ENCODE assay signal across 25 mouse cellular contexts in genomic region chr6:60962668-60963067, GRCm38 (mm10). TPM values are rescaled to one million over a fixed set of nuclear protein-coding genes. Genes with fewer than 3 reads are reported as not detected.
DNase-seq lines count a peak whose midpoint lies in the region; ATAC-seq and TF ChIP-seq lines count a peak whose summit lies in the region.
"Had no signal": no experiment of that assay in that cellular context is flagged by ENCODE, and none has a peak within 500 bp of the region (broad histone marks: within the 10 kb centered on the region; RNA-seq: fewer than 3 reads in every experiment).

No protein-coding gene starts in this region.

- H3K9ac ChIP-seq in forebrain, embryonic 12.5 days: no peak overlapping the region
- H3K9ac ChIP-seq in forebrain, embryonic 15.5 days (replicated peaks): no peak overlapping the region
- no peak overlapping the region for H3K9ac ChIP-seq in midbrain, embryonic 11.5 days (ENCODE audit: low read length)
- no peak overlapping the region for H3K9ac ChIP-seq in midbrain, postnatal 0 days (replicated peaks; ENCODE audit: low read length, poor library complexity, severe bottlenecking)
- H3K9ac ChIP-seq in neural tube, embryonic 14.5 days (replicated peaks; ENCODE audit: low read depth, low read length): no peak overlapping the region
- H3K9ac ChIP-seq: embryonic facial prominence, embryonic 12.5 days; limb, embryonic 13.5 days; lung, embryonic 15.5 days had no signal

- no peaks in the 10 kb centered on the region for H3K36me3 ChIP-seq in forebrain, embryonic 12.5 days (replicated peaks)
- H3K36me3 ChIP-seq in forebrain, embryonic 15.5 days: no peaks in the 10 kb centered on the region
- no peaks in the 10 kb centered on the region for H3K36me3 ChIP-seq in midbrain, embryonic 11.5 days (ENCODE audit: control insufficient read depth, insufficient read depth, low read length)
- H3K36me3 ChIP-seq in midbrain, postnatal 0 days (ENCODE audit: insufficient read depth, low read length): no peaks in the 10 kb centered on the region
- no peaks in the 10 kb centered on the region for H3K36me3 ChIP-seq in neural tube, embryonic 14.5 days (ENCODE audit: control insufficient read depth, insufficient read depth, low read length)
- H3K36me3 ChIP-seq: embryonic facial prominence, embryonic 12.5 days; G1E; limb, embryonic 13.5 days; lung, embryonic 15.5 days had no signal

- H3K9me3 ChIP-seq in forebrain, embryonic 12.5 days: no peaks in the 10 kb centered on the region
- H3K9me3 ChIP-seq in forebrain, embryonic 15.5 days: no peaks in the 10 kb centered on the region
- no peaks in the 10 kb centered on the region for H3K9me3 ChIP-seq in midbrain, embryonic 11.5 days (ENCODE audit: control insufficient read depth, low read length)
- no peaks in the 10 kb centered on the region for H3K9me3 ChIP-seq in midbrain, postnatal 0 days (ENCODE audit: low read length)
- no peaks in the 10 kb centered on the region for H3K9me3 ChIP-seq in neural tube, embryonic 14.5 days (ENCODE audit: control insufficient read depth, low read length)
- H3K9me3 ChIP-seq: embryonic facial prominence, embryonic 12.5 days; G1E; limb, embryonic 13.5 days; lung, embryonic 15.5 days had no signal

- no peak overlapping the region for H3K4me2 ChIP-seq in forebrain, embryonic 12.5 days
- no peak overlapping the region for H3K4me2 ChIP-seq in forebrain, embryonic 15.5 days (replicated peaks)
- H3K4me2 ChIP-seq in midbrain, embryonic 11.5 days: no peak overlapping the region
- no peak overlapping the region for H3K4me2 ChIP-seq in midbrain, postnatal 0 days (ENCODE audit: low read depth, low read length, poor library complexity, severe bottlenecking)
- H3K4me2 ChIP-seq in neural tube, embryonic 14.5 days (ENCODE audit: low read depth, low read length): no peak overlapping the region
- H3K4me2 ChIP-seq: embryonic facial prominence, embryonic 12.5 days; limb, embryonic 13.5 days; liver, embryonic 11.5 days; lung, embryonic 15.5 days had no signal

- ATAC-seq in forebrain, embryonic 12.5 days (ENCODE audit: low FRiP score): peak; percentile 27; the same call in 1 of the 2 replicates
- ATAC-seq in forebrain, embryonic 15.5 days (replicated peaks): no peak; the same call in 1 of the 2 replicates
- ATAC-seq in midbrain, embryonic 11.5 days (ENCODE audit: low FRiP score): peak; percentile 30; the same call in 1 of the 2 replicates
- no peak for ATAC-seq in midbrain, postnatal 0 days (ENCODE audit: low FRiP score)
- ATAC-seq in neural tube, embryonic 14.5 days (ENCODE audit: low read depth): peak; percentile 28; the same call in 1 of the 2 replicates
- ATAC-seq: hindbrain, embryonic 16.5 days; Patski had no signal

- intact Hi-C loops in heart, postnatal 36 days (cut with DNase I): no loop called here

- no peak for TF ChIP-seq CTCF in midbrain, postnatal 0 days (IDR thresholded peaks at IDR 0.05)
- no peak for TF ChIP-seq CTCF in brain, embryonic 14.5 days (IDR thresholded peaks at IDR 0.05; ENCODE audit: borderline replicate concordance, extremely low read depth, insufficient read depth, insufficient read length)

- no peak for DNase-seq in midbrain, embryonic 11.5 days (ENCODE audit: low spot score, missing footprints)
- DNase-seq in midbrain, postnatal 0 days (ENCODE audit: low spot score): no peak
- DNase-seq in brain, embryonic 14.5 days (ENCODE audit: low read depth): peak; percentile 45
- no peak for DNase-seq in heart, postnatal 36 days
- no peak for DNase-seq in right cerebral cortex, postnatal 10 days (ENCODE audit: low spot score in 2 of 2)
- DNase-seq: adrenal gland, postnatal 14 days; cerebellum, adult 11-12 months; cerebellum, adult 9-11 months; embryo, embryonic 11 days; gastrocnemius, postnatal 10 days; kidney, adult 2 months; kidney, postnatal 4 days; spleen, adult 18-20 months; thymus, postnatal 14 days had no signal

- H3K4me3 ChIP-seq in forebrain, embryonic 12.5 days (replicated peaks): no peak overlapping the region
- H3K4me3 ChIP-seq in forebrain, embryonic 15.5 days: no peak overlapping the region
- H3K4me3 ChIP-seq in midbrain, embryonic 11.5 days (ENCODE audit: low read depth, low read length): no peak overlapping the region
- H3K4me3 ChIP-seq in midbrain, postnatal 0 days (ENCODE audit: low read depth, low read length): no peak overlapping the region
- no peak overlapping the region for H3K4me3 ChIP-seq in neural tube, embryonic 14.5 days (ENCODE audit: low read depth, low read length)
- H3K4me3 ChIP-seq: embryonic facial prominence, embryonic 12.5 days; limb, embryonic 13.5 days; lung, embryonic 15.5 days had no signal

- H3K27me3 ChIP-seq in forebrain, embryonic 12.5 days: no peaks in the 10 kb centered on the region
- no peaks in the 10 kb centered on the region for H3K27me3 ChIP-seq in forebrain, embryonic 15.5 days
- no peaks in the 10 kb centered on the region for H3K27me3 ChIP-seq in midbrain, embryonic 11.5 days (ENCODE audit: control insufficient read depth, insufficient read depth, low read length)
- H3K27me3 ChIP-seq in midbrain, postnatal 0 days (ENCODE audit: insufficient read depth, low read length): no peaks in the 10 kb centered on the region
- H3K27me3 ChIP-seq in neural tube, embryonic 14.5 days (ENCODE audit: control insufficient read depth, insufficient read depth, low read length): no peaks in the 10 kb centered on the region
- H3K27me3 ChIP-seq: embryonic facial prominence, embryonic 12.5 days; limb, embryonic 13.5 days; lung, embryonic 15.5 days had no signal

- 65% methylated on average over 2 of the region's 2 CpGs for WGBS in forebrain, embryonic 12.5 days
- 46% methylated on average over 2 of the region's 2 CpGs for WGBS in forebrain, embryonic 15.5 days
- WGBS in midbrain, embryonic 11.5 days: 75% methylated on average over 2 of the region's 2 CpGs
- 63% methylated on average over 2 of the region's 2 CpGs for WGBS in midbrain, postnatal 0 days
- WGBS in neural tube, embryonic 14.5 days: 57% methylated on average over 2 of the region's 2 CpGs

- H3K27ac ChIP-seq in forebrain, embryonic 12.5 days: no peak overlapping the region
- H3K27ac ChIP-seq in forebrain, embryonic 15.5 days (replicated peaks): no peak overlapping the region
- no peak overlapping the region for H3K27ac ChIP-seq in midbrain, embryonic 11.5 days (ENCODE audit: low read depth, low read length)
- no peak overlapping the region for H3K27ac ChIP-seq in midbrain, postnatal 0 days (ENCODE audit: low read depth, low read length)
- no peak overlapping the region for H3K27ac ChIP-seq in neural tube, embryonic 14.5 days (ENCODE audit: low read depth, low read length)
- H3K27ac ChIP-seq: embryonic facial prominence, embryonic 12.5 days; limb, embryonic 13.5 days; lung, embryonic 15.5 days had no signal

- no peak for TF ChIP-seq POLR2A in brain, embryonic 14.5 days (IDR thresholded peaks at IDR 0.05; ENCODE audit: borderline replicate concordance, extremely low read depth, insufficient read depth, insufficient read length, poor library complexity, severe bottlenecking)

- H3K4me1 ChIP-seq in forebrain, embryonic 12.5 days: peaks cover 3% of the 10 kb centered on the region; the same call in 1 of the 2 replicates
- H3K4me1 ChIP-seq in forebrain, embryonic 15.5 days: 0 out of 2 replicates have a peak, but pooled peaks cover 6% of the 10 kb centered on the region
- H3K4me1 ChIP-seq in midbrain, embryonic 11.5 days (ENCODE audit: control insufficient read depth, insufficient read depth, low read length): no peaks in the 10 kb centered on the region
- no peaks in the 10 kb centered on the region for H3K4me1 ChIP-seq in midbrain, postnatal 0 days (ENCODE audit: insufficient read depth, low read length)
- no peaks in the 10 kb centered on the region for H3K4me1 ChIP-seq in neural tube, embryonic 14.5 days (ENCODE audit: control insufficient read depth, insufficient read depth, low read length)
- H3K4me1 ChIP-seq: embryonic facial prominence, embryonic 12.5 days; limb, embryonic 13.5 days; lung, embryonic 15.5 days had no signal

RNA-seq across cellular contexts. Expression of gene Mmrn1, which starts 37.9 kb away (rescaled TPM):
- 4.7 and 5.4 TPM in 2 replicates for polyA plus RNA-seq in forebrain, embryonic 12.5 days (2016; fragmentation: Nextera tagmentation; extraction: Ambion mirVana)
- 1.6 and 1.7 TPM in 2 replicates for polyA plus RNA-seq in forebrain, embryonic 15.5 days (2015; fragmentation: Nextera tagmentation; extraction: Ambion mirVana)
- 5.7 and 6.4 TPM in 2 replicates for polyA plus RNA-seq in midbrain, embryonic 11.5 days (2014; fragmentation: Nextera tagmentation; extraction: Ambion mirVana)
- total RNA-seq in midbrain, postnatal 0 days (2014; rRNA removed): 1.5 and 1.6 TPM in 2 replicates
- polyA plus RNA-seq in midbrain, postnatal 0 days (2015; fragmentation: Nextera tagmentation; extraction: Ambion mirVana): 0.88 and 1.0 TPM in 2 replicates
- 1.8 and 3.6 TPM in 2 replicates for polyA plus RNA-seq in brain, embryonic 14.5 days (2012; rRNA removed)
- polyA plus RNA-seq in neural tube, embryonic 14.5 days (2014; fragmentation: Nextera tagmentation; extraction: Ambion mirVana): 0.37 and 4.1 TPM in 2 replicates
- 1 to 10 TPM; 6.5 to 7.2 TPM for total RNA-seq in heart, postnatal 36 days (2021)
- total RNA-seq: left cerebral cortex, adult 8-10 months had no signal
- polyA plus RNA-seq: G1E, Patski had no signal

Comparison
In these comparisons a context has a peak if more than half of its experiments do, and no peak if none do; other contexts are left out.
1. ATAC-seq: peak in forebrain, embryonic 12.5 days (single experiment), midbrain, embryonic 11.5 days (single experiment) and neural tube, embryonic 14.5 days (single experiment); none in forebrain, embryonic 15.5 days (single experiment) and midbrain, postnatal 0 days (single experiment).